Mouse (Mus musculus) layer of hippocampus, postnatal 14 days (tissue): ENCODE results near the gene Ugt1a9. TPM values are rescaled to one million over a fixed set of nuclear protein-coding genes. Genes with fewer than 3 reads are reported as not detected.
"Not testable (repeated sequence)": the region's sequence is repeated elsewhere in the genome, so short reads cannot be mapped to it uniquely, and the experiment has no call there.

Experiments used
- DNase-seq, 2 experiments: peaks; one replicate each; pipeline ENCODE4 v3.0.0; 2021 to 2022; ENCODE audit warnings: low spot score in 2 of 2, mixed read lengths in 1 of 2
- long read RNA-seq, 2 experiments: library from polyadenylated mRNA; stranded (forward); transcript quantifications; one replicate each; pipeline ENCODE4 v2.0.0; 2021
- total RNA-seq, 2 experiments: library from RNA; stranded (reverse); gene quantifications; 2 replicates each; pipeline ENCODE4 v1.2.3; 2021

Ugt1a9 gene
- not detected for total RNA-seq
- long read RNA-seq, experiment 1, result 0 reads
- long read RNA-seq, experiment 2, result 0 reads

GRCm38 (mm10) chr1:88070495-88070894, at the start of gene Ugt1a9:
Ugt1a9 (plus strand) TSS chr1:88070800.
- DNase-seq, result no peak

GRCm38 (mm10) chr1:88025244-88025643, 45.4 kb upstream of the Ugt1a9 start:
- not testable (repeated sequence) for DNase-seq

- not testable (repeated sequence) for DNase-seq
These were observed 27.6 kb upstream of the Ugt1a9 start for GRCm38 (mm10) chr1:88043044-88043443.

- not testable (repeated sequence) for DNase-seq
These were observed 25.7 kb upstream of the Ugt1a9 start for GRCm38 (mm10) chr1:88044832-88045437.

GRCm38 (mm10) chr1:88047408-88047807, 23.2 kb upstream of the Ugt1a9 start:
- DNase-seq, result not testable (repeated sequence)

GRCm38 (mm10) chr1:88055088-88055487, 15.5 kb upstream of the Ugt1a9 start, which contains the start of gene Ugt1a10:
Ugt1a10 (plus strand) TSS chr1:88055388.
- DNase-seq, result no peak

- not testable (repeated sequence) for DNase-seq
These were observed 4.0 kb upstream of the Ugt1a9 start for GRCm38 (mm10) chr1:88066472-88067102.

GRCm38 (mm10) chr1:88070902-88071301, 302 bp downstream of the Ugt1a9 start:
- DNase-seq, result no peak

GRCm38 (mm10) chr1:88074471-88074870, 3.9 kb downstream of the Ugt1a9 start:
- no peak for DNase-seq

- DNase-seq, result no peak
These were observed 6.5 kb downstream of the Ugt1a9 start for GRCm38 (mm10) chr1:88077128-88077527.

- DNase-seq, result no peak
These were observed 11.1 kb downstream of the Ugt1a9 start for GRCm38 (mm10) chr1:88081670-88082069.

GRCm38 (mm10) chr1:88086125-88086524, 15.5 kb downstream of the Ugt1a9 start:
- no peak for DNase-seq

GRCm38 (mm10) chr1:88087513-88087912, 16.9 kb downstream of the Ugt1a9 start, which contains the start of gene Ugt1a8:
Ugt1a8 (plus strand) TSS chr1:88087813.
- DNase-seq, result no peak

- no peak for DNase-seq
These were observed 21.7 kb downstream of the Ugt1a9 start for GRCm38 (mm10) chr1:88092341-88092740.

- not testable (repeated sequence) for DNase-seq
These were observed 23.7 kb downstream of the Ugt1a9 start for GRCm38 (mm10) chr1:88094270-88094676.

- peak in 1 of 2 experiments; percentile 4 for DNase-seq
These were observed 24.4 kb downstream of the Ugt1a9 start, which contains the start of gene Ugt1a7c for GRCm38 (mm10) chr1:88094941-88095492. Ugt1a7c (plus strand) TSS chr1:88095062.

GRCm38 (mm10) chr1:88098546-88098945, 27.9 kb downstream of the Ugt1a9 start:
- not testable (repeated sequence) for DNase-seq

GRCm38 (mm10) chr1:88099691-88100090, 29.1 kb downstream of the Ugt1a9 start:
- DNase-seq, result not testable (repeated sequence)

GRCm38 (mm10) chr1:88103019-88103418, 32.4 kb downstream of the Ugt1a9 start, which contains the start of gene Ugt1a6b:
Ugt1a6b (plus strand) TSS chr1:88103252.
- not testable (repeated sequence) for DNase-seq

- not testable (repeated sequence) for DNase-seq
These were observed 33.3 kb downstream of the Ugt1a9 start for GRCm38 (mm10) chr1:88103697-88104468.
